Mouse (Mus musculus) monocyte, adult 2 months (primary cell): Measurements from ENCODE around the gene Npvf.

Experiments
- DNase-seq, 2 experiments: peaks; one replicate each; pipeline ENCODE4 v3.0.0; 2022; ENCODE audit warnings: low spot score in 2 of 2, low read depth in 1 of 2

Npvf gene

GRCm38 (mm10) chr6:50654356-50654755 is at the start of gene Npvf:
Gene Npvf, minus strand, starts transcription at chr6:50654439.
- DNase-seq, result no peak

- DNase-seq, result no peak
Measured at GRCm38 (mm10) chr6:50689121-50689815, 35.0 kb upstream of the Npvf start.

- DNase-seq, result no peak
Measured at GRCm38 (mm10) chr6:50684646-50685415, 30.6 kb upstream of the Npvf start.

- DNase-seq, result no peak
Measured at GRCm38 (mm10) chr6:50681491-50681890, 27.3 kb upstream of the Npvf start.

- DNase-seq, result no peak
Measured at GRCm38 (mm10) chr6:50680224-50681215, 26.3 kb upstream of the Npvf start.

GRCm38 (mm10) chr6:50679486-50679828 is 25.2 kb upstream of the Npvf start:
- DNase-seq, result no peak

- peak in 1 of 2 experiments; percentile 14 for DNase-seq
Measured at GRCm38 (mm10) chr6:50678826-50679485, 24.7 kb upstream of the Npvf start.

- no peak for DNase-seq
Measured at GRCm38 (mm10) chr6:50671191-50671590, 17.0 kb upstream of the Npvf start.

- no peak for DNase-seq
Measured at GRCm38 (mm10) chr6:50666937-50667336, 12.7 kb upstream of the Npvf start.

GRCm38 (mm10) chr6:50665020-50665419 is 10.8 kb upstream of the Npvf start:
- no peak for DNase-seq

- DNase-seq, result no peak
Measured at GRCm38 (mm10) chr6:50664193-50664592, 10.0 kb upstream of the Npvf start.

- no peak for DNase-seq
Measured at GRCm38 (mm10) chr6:50662925-50663583, 8.8 kb upstream of the Npvf start.

- DNase-seq, result no peak
Measured at GRCm38 (mm10) chr6:50661729-50662128, 7.5 kb upstream of the Npvf start.

GRCm38 (mm10) chr6:50658466-50658865 is 4.2 kb upstream of the Npvf start:
- no peak for DNase-seq

GRCm38 (mm10) chr6:50658018-50658417 is 3.8 kb upstream of the Npvf start:
- no peak for DNase-seq

- no peak for DNase-seq
Measured at GRCm38 (mm10) chr6:50656426-50656825, 2.2 kb upstream of the Npvf start.

- DNase-seq, result no peak
Measured at GRCm38 (mm10) chr6:50655925-50656324, 1.7 kb upstream of the Npvf start.

GRCm38 (mm10) chr6:50647656-50648055 is 6.6 kb downstream of the Npvf start:
- no peak for DNase-seq

GRCm38 (mm10) chr6:50646659-50647058 is 7.6 kb downstream of the Npvf start:
- DNase-seq, result no peak

GRCm38 (mm10) chr6:50644701-50645100 is 9.5 kb downstream of the Npvf start:
- DNase-seq, result no peak
